Mouse (Mus musculus) brown adipose tissue, adult 24 weeks (tissue): Measurements from ENCODE around the gene Usf3. TPM values are rescaled to one million over a fixed set of nuclear protein-coding genes. Genes with fewer than 3 reads are reported as not detected.

Source experiments
- H3K27ac ChIP-seq: fragments of 200-500 bp; replicated peaks from 2 replicates; pipeline ENCODE4 v1.5.1; 2012; ENCODE audit warnings: low read depth, mild to moderate bottlenecking, low read length
- H3K4me1 ChIP-seq: fragments of 200-500 bp; 2 replicates; pipeline ENCODE4 v1.6.1; 2012; ENCODE audit warnings: low read length, mixed read lengths; ENCODE audit not compliant: control insufficient read depth, insufficient read depth, insufficient read length
- H3K4me3 ChIP-seq: fragments of 200-500 bp; 2 replicates; pipeline ENCODE4 v1.5.1; 2012; ENCODE audit warnings: low read depth, mild to moderate bottlenecking, low read length, moderate library complexity; ENCODE audit not compliant: insufficient read depth
- polyA plus RNA-seq: library from polyadenylated mRNA; stranded (reverse); fragments of >200 nt; gene quantifications from 2 replicates; pipeline ENCODE4 v1.2.4, GENCODE M21; 2012; ENCODE audit not compliant: missing spikeins, insufficient read depth, insufficient read length

The Usf3 gene
- polyA plus RNA-seq, 1 experiment: 21.8 TPM

GRCm38 (mm10) chr16:44238835-44239263 is 65.8 kb downstream of the Usf3 start:
- no peak overlapping the region for H3K4me3 ChIP-seq
- H3K27ac ChIP-seq: no peak overlapping the region
- H3K4me1 ChIP-seq: no peaks in the 10 kb centered on the region

- H3K4me3 ChIP-seq: no peak overlapping the region
- no peak overlapping the region for H3K27ac ChIP-seq
- no peaks in the 10 kb centered on the region for H3K4me1 ChIP-seq
These were observed 67.4 kb downstream of the Usf3 start for GRCm38 (mm10) chr16:44240406-44240805.

- Histone ChIP-seq H3K27ac (no peak overlapping the region), H3K4me3 (no peak overlapping the region), H3K4me1 (no peaks in the 10 kb centered on the region)
These were observed 69.6 kb downstream of the Usf3 start for GRCm38 (mm10) chr16:44242633-44243032.

- Histone ChIP-seq H3K4me1 (no peaks in the 10 kb centered on the region), H3K27ac (no peak overlapping the region), H3K4me3 (no peak overlapping the region)
These were observed 70.3 kb downstream of the Usf3 start for GRCm38 (mm10) chr16:44243323-44243722.

GRCm38 (mm10) chr16:44249985-44250384 is 76.9 kb downstream of the Usf3 start:
- H3K4me3 ChIP-seq: no peak overlapping the region
- no peaks in the 10 kb centered on the region for H3K4me1 ChIP-seq
- no peak overlapping the region for H3K27ac ChIP-seq

- Histone ChIP-seq H3K4me3 (no peak overlapping the region), H3K27ac (no peak overlapping the region), H3K4me1 (no peaks in the 10 kb centered on the region)
These were observed 79.7 kb downstream of the Usf3 start for GRCm38 (mm10) chr16:44252735-44253134.

- H3K4me1 ChIP-seq: no peaks in the 10 kb centered on the region
- H3K4me3 ChIP-seq: no peak overlapping the region
- no peak overlapping the region for H3K27ac ChIP-seq
These were observed 81.0 kb downstream of the Usf3 start for GRCm38 (mm10) chr16:44253797-44254634.

GRCm38 (mm10) chr16:44254698-44255097 is 81.7 kb downstream of the Usf3 start:
- Histone ChIP-seq H3K27ac (no peak overlapping the region), H3K4me1 (no peaks in the 10 kb centered on the region), H3K4me3 (no peak overlapping the region)

GRCm38 (mm10) chr16:44257476-44257875 is 84.4 kb downstream of the Usf3 start:
- Histone ChIP-seq H3K4me1 (no peaks in the 10 kb centered on the region), H3K4me3 (no peak overlapping the region), H3K27ac (no peak overlapping the region)

- H3K27ac ChIP-seq: no peak overlapping the region
- H3K4me3 ChIP-seq: no peak overlapping the region
- no peaks in the 10 kb centered on the region for H3K4me1 ChIP-seq
These were observed 91.9 kb downstream of the Usf3 start for GRCm38 (mm10) chr16:44264916-44265315.

GRCm38 (mm10) chr16:44265562-44265961 is 92.5 kb downstream of the Usf3 start:
- Histone ChIP-seq H3K4me1 (no peaks in the 10 kb centered on the region), H3K4me3 (no peak overlapping the region), H3K27ac (no peak overlapping the region)

GRCm38 (mm10) chr16:44268541-44269215 is 95.6 kb downstream of the Usf3 start:
- H3K4me3 ChIP-seq: no peak overlapping the region
- H3K4me1 ChIP-seq: no peaks in the 10 kb centered on the region
- no peak overlapping the region for H3K27ac ChIP-seq

- Histone ChIP-seq H3K4me1 (no peaks in the 10 kb centered on the region), H3K27ac (no peak overlapping the region), H3K4me3 (no peak overlapping the region)
These were observed 96.5 kb downstream of the Usf3 start for GRCm38 (mm10) chr16:44269578-44269977.

GRCm38 (mm10) chr16:44270606-44271005 is 97.6 kb downstream of the Usf3 start:
- Histone ChIP-seq H3K4me3 (no peak overlapping the region), H3K4me1 (no peaks in the 10 kb centered on the region), H3K27ac (no peak overlapping the region)

GRCm38 (mm10) chr16:44271371-44272038 is 98.5 kb downstream of the Usf3 start:
- Histone ChIP-seq H3K4me1 (no peaks in the 10 kb centered on the region), H3K27ac (no peak overlapping the region), H3K4me3 (no peak overlapping the region)
